Mouse (Mus musculus) lung, embryonic 14.5 days (tissue): ENCODE measurements at regions not wholly inside any gene's neighbourhood (a gene's known extent, or its start where the extent isn't known, plus 50 kb on each side); places are given as distances from the start of the nearest gene placed in this dataset.
A peak's percentile ranks its signal among the peaks of the same experiment; 100 is the strongest.

Experiments used
- ATAC-seq: fragments of 200-750 bp; cut with Nextera tagmentation; 2 replicates; pipeline ENCODE4 v1.8.0; 2017; ENCODE audit warnings: mild to moderate bottlenecking, moderate TSS enrichment, moderate library complexity; ENCODE audit not compliant: insufficient read depth
- DNase-seq: peaks from one replicate; pipeline ENCODE4 v3.0.0-alpha.2; 2015
- H3K27ac ChIP-seq: fragments of 300-500 bp; sonication (generic); 2 replicates; pipeline ENCODE4 v1.5.1; 2014; ENCODE audit warnings: low read depth, mild to moderate bottlenecking, moderate library complexity
- H3K27me3 ChIP-seq: fragments of 300-500 bp; sonication (generic); 2 replicates; pipeline ENCODE4 v1.6.1; 2014; ENCODE audit warnings: low read length, control low read depth; ENCODE audit not compliant: insufficient read depth
- H3K36me3 ChIP-seq: fragments of 300-500 bp; sonication (generic); 2 replicates; pipeline ENCODE4 v1.6.1; 2014; ENCODE audit warnings: control low read depth; ENCODE audit not compliant: insufficient read depth
- H3K4me1 ChIP-seq: fragments of 300-500 bp; sonication (generic); 2 replicates; pipeline ENCODE4 v1.6.1; 2014; ENCODE audit warnings: antibody characterized with exemption, control low read depth; ENCODE audit not compliant: insufficient read depth
- H3K4me2 ChIP-seq: fragments of 300-500 bp; sonication (generic); 2 replicates; pipeline ENCODE4 v1.6.1; 2014; ENCODE audit warnings: mild to moderate bottlenecking
- H3K4me3 ChIP-seq: fragments of 300-500 bp; sonication (generic); 2 replicates; pipeline ENCODE4 v1.5.1; 2014; ENCODE audit warnings: low read depth, low read length
- H3K9ac ChIP-seq: fragments of 300-500 bp; sonication (generic); 2 replicates; pipeline ENCODE4 v1.6.1; 2014
- H3K9me3 ChIP-seq: fragments of 300-500 bp; sonication (generic); 2 replicates; pipeline ENCODE4 v1.6.1; 2016; ENCODE audit warnings: low read depth, low read length, control low read depth
- CTCF ChIP-seq: IDR thresholded peaks from 2 replicates; pipeline ENCODE4 v1.5.1; 2016; ENCODE audit warnings: antibody characterized with exemption, low read depth
- WGBS: fragments of 180-500 bp; shearing (Covaris S2); extraction: QIAGEN DNeasy Blood & Tissue Kit; methylation state at CpG from one replicate; pipeline ENCODE4 v1.1.7; 2014; 5-methylcytosine and 5-hydroxymethylcytosine counted together

DNA sequence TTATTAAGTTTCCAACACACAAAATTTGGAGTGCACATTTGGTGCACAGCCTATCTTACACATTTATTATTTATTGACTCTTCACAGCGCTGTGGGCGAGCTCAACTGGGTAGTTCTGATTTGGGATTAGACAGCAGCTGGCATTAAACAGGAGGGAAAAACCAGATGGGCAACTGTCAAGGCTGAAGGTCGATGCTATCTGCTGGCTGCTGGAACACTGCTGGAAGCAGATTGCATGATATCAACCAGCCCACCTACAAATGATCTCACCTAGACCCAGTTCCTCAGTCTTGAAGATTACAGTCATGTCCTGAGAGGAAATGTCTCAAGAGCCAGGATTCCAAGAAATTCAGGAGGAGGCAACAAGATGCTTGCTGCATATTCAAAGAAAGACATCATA is 91.0 kb upstream of the Arid1b start:
- WGBS: 78% methylated on average over 3 of the region's 3 CpGs
- no peak for TF ChIP-seq CTCF
- ATAC-seq (no peak), DNase-seq (no peak)
- no peak overlapping the region for H3K4me3 ChIP-seq
- H3K27me3 ChIP-seq: no peaks in the 10 kb centered on the region
- no peak overlapping the region for H3K4me2 ChIP-seq
- no peaks in the 10 kb centered on the region for H3K4me1 ChIP-seq
- H3K27ac ChIP-seq: no peak overlapping the region
- H3K9me3 ChIP-seq: no peaks in the 10 kb centered on the region
- no peak overlapping the region for H3K9ac ChIP-seq
- H3K36me3 ChIP-seq: no peaks in the 10 kb centered on the region

DNA sequence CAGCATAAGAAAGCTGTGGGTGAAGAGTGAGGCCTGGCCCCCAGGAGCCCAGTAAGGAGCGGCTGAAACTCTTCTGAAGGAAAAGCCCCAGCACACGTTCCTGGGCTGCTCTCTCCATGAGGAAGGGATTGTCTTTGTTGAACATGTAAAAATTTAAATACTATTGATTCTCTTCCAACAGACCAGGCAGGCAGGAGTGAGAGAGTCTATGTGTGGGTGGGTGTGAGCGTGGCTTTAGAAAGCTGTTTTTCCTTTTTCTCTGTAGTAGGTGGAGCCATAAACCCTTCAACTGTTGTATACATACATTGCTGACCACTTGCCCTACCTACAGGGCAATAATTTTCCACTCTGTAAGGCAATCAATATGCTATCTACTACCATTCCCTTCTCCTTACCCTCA is 87.6 kb upstream of the Arid1b start:
- WGBS: 41% methylated on average over 3 of the region's 3 CpGs
- DNase-seq (peak; percentile 42), ATAC-seq (no peak)
- peak overlapping the region; percentile 99 for H3K27ac ChIP-seq
- H3K9me3 ChIP-seq: no peaks in the 10 kb centered on the region
- no peak overlapping the region; the same call in 1 of the 2 replicates for H3K9ac ChIP-seq
- no peak for TF ChIP-seq CTCF
- H3K36me3 ChIP-seq: no peaks in the 10 kb centered on the region
- H3K27me3 ChIP-seq: no peaks in the 10 kb centered on the region
- H3K4me3 ChIP-seq: no peak overlapping the region
- H3K4me1 ChIP-seq: no peaks in the 10 kb centered on the region
- H3K4me2 ChIP-seq: peak overlapping the region; percentile 61

DNA sequence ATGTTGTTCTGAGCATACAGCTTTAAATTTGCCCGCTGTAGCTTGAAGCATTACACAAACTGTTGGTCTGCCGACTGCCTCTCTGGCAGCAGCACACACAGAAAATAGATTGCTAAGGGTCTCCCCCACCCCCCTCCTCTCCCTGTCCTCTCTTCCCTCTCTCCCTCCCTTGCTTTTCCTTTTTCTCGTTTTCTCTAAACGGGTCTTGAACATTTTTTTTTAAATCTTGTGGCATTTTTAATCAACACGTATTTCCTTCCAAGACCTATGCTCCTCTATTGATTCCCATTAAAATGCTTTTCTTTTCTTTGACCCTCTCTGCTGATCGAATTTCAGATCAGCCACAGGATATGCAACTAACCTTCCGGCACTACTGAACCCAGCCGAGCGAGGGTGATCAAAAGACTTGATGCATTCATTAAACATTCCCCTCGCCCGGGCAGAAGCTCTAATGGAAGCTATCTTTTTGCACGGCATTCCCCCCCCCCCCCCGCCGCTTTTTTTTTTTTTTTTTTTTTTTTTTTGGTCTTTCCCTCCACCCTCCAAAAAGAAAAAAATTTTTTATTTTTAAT is 86.9 kb upstream of the Arid1b start:
- Histone ChIP-seq H3K9me3 (no peaks in the 10 kb centered on the region), H3K36me3 (no peaks in the 10 kb centered on the region), H3K27me3 (no peaks in the 10 kb centered on the region), H3K4me1 (no peaks in the 10 kb centered on the region), H3K4me3 (peak overlapping the region; percentile 40), H3K9ac (peak overlapping the region; percentile 78), H3K27ac (peak overlapping the region; percentile 99), H3K4me2 (peak overlapping the region; percentile 61)
- ATAC-seq: peak; percentile 50; the same call in 1 of the 2 replicates
- WGBS: under 1% methylated on average over 12 of the region's 14 CpGs
- no peak for TF ChIP-seq CTCF
- DNase-seq: peak; percentile 80

DNA sequence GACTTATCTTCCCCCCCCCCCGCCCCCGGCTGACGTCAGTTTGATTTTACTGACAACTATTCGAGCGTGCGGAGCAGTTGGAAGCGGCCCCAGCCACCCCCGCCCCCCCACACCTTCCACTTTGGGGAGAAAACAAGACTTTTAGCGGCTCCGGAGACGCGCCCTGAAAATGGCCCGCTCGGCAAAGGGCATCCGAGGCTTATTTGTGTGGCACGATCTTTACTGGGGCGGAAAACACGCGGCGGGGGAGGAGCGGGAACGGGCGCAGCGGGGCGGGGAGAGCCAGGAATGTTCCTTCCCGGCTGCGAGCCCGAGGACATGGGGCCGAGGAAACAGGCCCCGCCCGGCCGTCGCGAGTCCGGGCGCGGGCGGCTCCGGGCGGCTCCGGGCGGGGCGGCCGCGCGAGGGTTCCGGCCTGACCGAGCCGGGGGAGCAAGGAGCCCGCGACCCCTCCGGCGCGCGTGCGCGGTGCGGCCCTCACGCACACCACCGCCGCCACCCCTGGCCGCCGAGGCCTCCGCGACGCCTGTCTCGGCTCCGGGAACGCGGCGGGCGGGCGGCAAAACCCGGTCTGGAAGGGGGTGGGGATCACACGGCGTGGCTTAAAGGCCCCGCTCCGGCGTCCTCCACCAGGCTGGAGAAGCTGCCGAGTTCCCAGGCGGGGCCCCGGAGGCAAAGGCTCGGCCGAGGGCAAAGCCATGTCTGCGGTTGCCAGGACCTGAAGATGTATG is 86.1 kb upstream of the Arid1b start:
- under 1% methylated on average over 84 of the region's 85 CpGs for WGBS
- no peaks in the 10 kb centered on the region for H3K27me3 ChIP-seq
- H3K4me1 ChIP-seq: no peaks in the 10 kb centered on the region
- no peak for TF ChIP-seq CTCF
- DNase-seq (peak; percentile 96), ATAC-seq (peak; percentile 95)
- H3K4me3 ChIP-seq: peak overlapping the region; percentile 40
- peak overlapping the region; percentile 99 for H3K27ac ChIP-seq
- no peaks in the 10 kb centered on the region for H3K36me3 ChIP-seq
- H3K9ac ChIP-seq: peak overlapping the region; percentile 78
- H3K4me2 ChIP-seq: peak overlapping the region; percentile 61
- H3K9me3 ChIP-seq: no peaks in the 10 kb centered on the region

DNA sequence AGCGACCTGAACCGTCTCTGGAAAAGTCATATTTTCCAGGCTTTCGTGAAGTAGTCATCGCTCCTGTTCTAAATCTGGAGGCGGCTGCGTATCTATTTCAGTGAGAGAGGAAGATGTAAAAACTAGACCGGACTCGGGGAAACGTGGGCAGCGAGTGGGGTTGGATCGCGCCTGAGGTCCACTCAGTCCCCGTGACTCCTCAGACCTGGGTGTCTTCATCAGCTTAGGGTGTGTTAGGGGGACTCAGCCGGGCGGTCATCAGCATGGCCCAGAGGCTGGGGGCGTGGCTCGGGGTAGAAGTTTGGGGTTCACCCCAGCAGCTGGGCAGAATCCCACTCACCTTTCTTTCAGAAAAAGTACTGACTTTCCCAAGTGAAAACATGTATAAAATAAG is 85.6 kb upstream of the Arid1b start:
- H3K27me3 ChIP-seq: no peaks in the 10 kb centered on the region
- H3K9me3 ChIP-seq: no peaks in the 10 kb centered on the region
- H3K36me3 ChIP-seq: no peaks in the 10 kb centered on the region
- H3K4me2 ChIP-seq: peak overlapping the region; percentile 61
- no peak for TF ChIP-seq CTCF
- DNase-seq (no peak), ATAC-seq (peak; percentile 39)
- peak overlapping the region; percentile 99 for H3K27ac ChIP-seq
- H3K9ac ChIP-seq: peak overlapping the region; percentile 78
- H3K4me1 ChIP-seq: no peaks in the 10 kb centered on the region
- H3K4me3 ChIP-seq: peak overlapping the region; percentile 40
- WGBS: under 1% methylated on average over 17 of the region's 17 CpGs

DNA sequence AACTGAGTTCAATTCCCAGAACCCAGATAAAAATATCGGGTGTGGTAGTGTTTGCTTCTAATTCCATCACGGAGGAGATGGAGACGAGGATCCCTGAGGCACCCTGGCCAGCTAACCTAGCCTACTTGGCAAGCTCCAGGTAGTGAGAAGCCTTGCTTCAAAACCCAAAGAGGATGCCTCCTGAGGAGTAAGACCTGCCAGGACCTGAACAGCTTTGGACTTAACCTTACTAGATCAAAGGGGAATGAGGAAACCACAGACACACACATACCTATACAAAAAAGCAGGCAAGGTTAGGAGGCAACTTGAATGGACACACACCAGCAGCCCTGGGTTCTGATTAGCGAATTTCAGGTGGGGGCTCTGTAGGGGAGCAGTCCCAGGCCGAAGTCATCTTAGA is 84.0 kb upstream of the Arid1b start:
- no peaks in the 10 kb centered on the region for H3K36me3 ChIP-seq
- no peaks in the 10 kb centered on the region for H3K4me1 ChIP-seq
- WGBS: 77% methylated on average over 5 of the region's 5 CpGs
- no peaks in the 10 kb centered on the region for H3K27me3 ChIP-seq
- DNase-seq (no peak), ATAC-seq (no peak)
- H3K4me2 ChIP-seq: no peak overlapping the region
- no peak for TF ChIP-seq CTCF
- no peaks in the 10 kb centered on the region for H3K9me3 ChIP-seq
- no peak overlapping the region for H3K27ac ChIP-seq
- no peak overlapping the region for H3K4me3 ChIP-seq
- H3K9ac ChIP-seq: no peak overlapping the region

DNA sequence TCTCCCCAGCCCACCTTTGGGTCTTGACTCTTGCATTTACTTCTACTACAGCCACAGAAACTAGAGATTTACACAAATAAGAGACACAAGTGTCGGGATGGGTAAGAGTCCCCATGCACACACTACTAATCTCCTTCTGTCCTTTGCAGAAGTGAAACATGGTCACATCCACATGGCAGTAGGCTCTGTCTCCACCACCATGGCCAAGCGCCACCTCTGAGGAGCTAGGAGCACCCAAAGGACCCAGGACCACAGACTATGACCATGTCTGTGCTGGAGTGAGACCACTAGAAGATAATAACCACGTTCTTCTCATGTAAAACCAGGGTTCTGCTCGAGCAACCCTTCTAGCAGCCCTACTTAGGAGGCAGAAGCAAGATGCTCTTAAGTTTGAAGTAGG is 81.1 kb upstream of the Arid1b start:
- H3K4me3 ChIP-seq: no peak overlapping the region
- no peak for DNase-seq
- H3K27me3 ChIP-seq: no peaks in the 10 kb centered on the region
- TF ChIP-seq CTCF: no peak
- no peaks in the 10 kb centered on the region for H3K36me3 ChIP-seq
- no peaks in the 10 kb centered on the region for H3K4me1 ChIP-seq
- no peak for ATAC-seq
- WGBS: 79% methylated on average over 4 of the region's 4 CpGs
- H3K4me2 ChIP-seq: no peak overlapping the region
- H3K9me3 ChIP-seq: no peaks in the 10 kb centered on the region
- H3K9ac ChIP-seq: no peak overlapping the region
- no peak overlapping the region for H3K27ac ChIP-seq
